Mouse (Mus musculus) liver, embryonic 15.5 days (tissue): ENCODE data around the gene A3galt2. TPM values are rescaled to one million over a fixed set of nuclear protein-coding genes. Genes with fewer than 3 reads are reported as not detected.

Source experiments
- ATAC-seq: fragments of 200-750 bp; cut with Nextera tagmentation; 2 replicates; pipeline ENCODE4 v1.8.0; 2017; ENCODE audit warnings: moderate number of reproducible peaks, mild to moderate bottlenecking, moderate library complexity; ENCODE audit not compliant: insufficient read depth
- H3K27ac ChIP-seq: fragments of 300-500 bp; sonication (generic); replicated peaks from 2 replicates; pipeline ENCODE4 v1.5.1; 2015; ENCODE audit warnings: mild to moderate bottlenecking, inconsistent platforms
- H3K27me3 ChIP-seq: fragments of 300-500 bp; sonication (generic); 2 replicates; pipeline ENCODE4 v1.6.1; 2015; ENCODE audit warnings: mild to moderate bottlenecking, inconsistent platforms
- H3K36me3 ChIP-seq: fragments of 300-500 bp; sonication (generic); replicated peaks from 2 replicates; pipeline ENCODE4 v1.6.1; 2015; ENCODE audit warnings: moderate library complexity, mild to moderate bottlenecking, inconsistent platforms
- H3K4me1 ChIP-seq: fragments of 300-500 bp; sonication (generic); replicated peaks from 2 replicates; pipeline ENCODE4 v1.6.1; 2015; ENCODE audit warnings: inconsistent platforms
- H3K4me2 ChIP-seq: fragments of 300-500 bp; sonication (generic); 2 replicates; pipeline ENCODE4 v1.6.1; 2015; ENCODE audit warnings: moderate library complexity, mild to moderate bottlenecking, inconsistent platforms
- H3K4me3 ChIP-seq: fragments of 300-500 bp; sonication (generic); replicated peaks from 2 replicates; pipeline ENCODE4 v1.5.1; 2015; ENCODE audit warnings: mild to moderate bottlenecking, inconsistent platforms
- H3K9ac ChIP-seq: fragments of 300-500 bp; sonication (generic); 2 replicates; pipeline ENCODE4 v1.6.1; 2015; ENCODE audit warnings: moderate library complexity, mild to moderate bottlenecking, inconsistent platforms
- H3K9me3 ChIP-seq: fragments of 300-500 bp; sonication (generic); replicated peaks from 2 replicates; pipeline ENCODE4 v1.6.1; 2016; ENCODE audit warnings: inconsistent platforms
- WGBS: fragments of 180-500 bp; shearing (Covaris S2); methylation state at CpG from one replicate; pipeline ENCODE4 v1.1.7; 2015; ENCODE audit warnings: mixed read lengths; ENCODE audit not compliant: insufficient replicate concordance; 5-methylcytosine and 5-hydroxymethylcytosine counted together
- polyA plus RNA-seq: library from polyadenylated mRNA; unstranded; fragments of >200 nt; fragmentation: Nextera tagmentation; extraction: Ambion mirVana; gene quantifications from 2 replicates; pipeline ENCODE4 v1.2.1, GENCODE M21; 2015

A3galt2 gene
- polyA plus RNA-seq, 1 experiment from 2014 or later: not detected

- Histone ChIP-seq H3K27me3 (no peaks in the 10 kb centered on the region), H3K27ac (no peak overlapping the region), H3K4me3 (no peak overlapping the region), H3K9ac (no peak overlapping the region), H3K36me3 (peaks cover 7% of the 10 kb centered on the region; the same call in 1 of the 2 replicates), H3K4me1 (peaks cover 46% of the 10 kb centered on the region), H3K4me2 (no peak overlapping the region), H3K9me3 (no peaks in the 10 kb centered on the region)
- ATAC-seq: no peak
- 76% methylated on average over 14 of the region's 14 CpGs for WGBS
Measured at GRCm38 (mm10) chr4:128737825-128738610, 17.1 kb upstream of the A3galt2 start.

GRCm38 (mm10) chr4:128740878-128741277 lies 14.3 kb upstream of the A3galt2 start:
- H3K4me3 ChIP-seq: no peak overlapping the region
- no peak overlapping the region for H3K27ac ChIP-seq
- peaks cover 19% of the 10 kb centered on the region for H3K4me1 ChIP-seq
- WGBS: 33% methylated on average over 1 of the region's 1 CpGs
- H3K4me2 ChIP-seq: no peak overlapping the region
- no peaks in the 10 kb centered on the region for H3K27me3 ChIP-seq
- ATAC-seq: no peak
- no peak overlapping the region for H3K9ac ChIP-seq
- H3K9me3 ChIP-seq: no peaks in the 10 kb centered on the region
- peaks cover 25% of the 10 kb centered on the region for H3K36me3 ChIP-seq

GRCm38 (mm10) chr4:128741906-128742305 lies 13.3 kb upstream of the A3galt2 start:
- Histone ChIP-seq H3K36me3 (peaks cover 33% of the 10 kb centered on the region), H3K4me2 (no peak overlapping the region)
- no peak for ATAC-seq

GRCm38 (mm10) chr4:128742379-128742970 lies 12.7 kb upstream of the A3galt2 start:
- no peak for ATAC-seq
- Histone ChIP-seq H3K4me1 (peaks cover 11% of the 10 kb centered on the region), H3K27ac (no peak overlapping the region), H3K36me3 (peaks cover 39% of the 10 kb centered on the region), H3K4me3 (no peak overlapping the region), H3K4me2 (no peak overlapping the region), H3K27me3 (no peaks in the 10 kb centered on the region), H3K9ac (no peak overlapping the region), H3K9me3 (no peaks in the 10 kb centered on the region)
- WGBS: 80% methylated on average over 10 of the region's 10 CpGs

More at GRCm38 (mm10) chr4:128741906-128742305, 13.3 kb upstream of the A3galt2 start:
- H3K4me1 ChIP-seq: peaks cover 16% of the 10 kb centered on the region
- no peaks in the 10 kb centered on the region for H3K27me3 ChIP-seq
- no peak overlapping the region for H3K4me3 ChIP-seq
- no peak overlapping the region for H3K9ac ChIP-seq
- no peak overlapping the region for H3K27ac ChIP-seq
- H3K9me3 ChIP-seq: no peaks in the 10 kb centered on the region
- 67% methylated on average over 5 of the region's 5 CpGs for WGBS

- H3K9ac ChIP-seq: no peak overlapping the region
- H3K4me3 ChIP-seq: no peak overlapping the region
- H3K9me3 ChIP-seq: no peaks in the 10 kb centered on the region
- 76% methylated on average over 12 of the region's 12 CpGs for WGBS
- ATAC-seq: no peak
- peaks cover 5% of the 10 kb centered on the region for H3K4me1 ChIP-seq
- H3K27me3 ChIP-seq: no peaks in the 10 kb centered on the region
- no peak overlapping the region for H3K4me2 ChIP-seq
- no peak overlapping the region for H3K27ac ChIP-seq
- H3K36me3 ChIP-seq: peaks cover 46% of the 10 kb centered on the region
Measured at GRCm38 (mm10) chr4:128743031-128743626, 12.0 kb upstream of the A3galt2 start.

- Histone ChIP-seq H3K27ac (no peak overlapping the region), H3K27me3 (no peaks in the 10 kb centered on the region), H3K4me3 (no peak overlapping the region), H3K36me3 (peaks cover 66% of the 10 kb centered on the region), H3K9ac (no peak overlapping the region), H3K9me3 (no peaks in the 10 kb centered on the region), H3K4me1 (peaks cover 3% of the 10 kb centered on the region), H3K4me2 (no peak overlapping the region)
- no peak for ATAC-seq
- WGBS: 85% methylated on average over 8 of the region's 8 CpGs
Measured at GRCm38 (mm10) chr4:128745160-128745559, 10.0 kb upstream of the A3galt2 start.

- no peaks in the 10 kb centered on the region for H3K9me3 ChIP-seq
- ATAC-seq: no peak
- H3K4me1 ChIP-seq: no peaks in the 10 kb centered on the region
- no peak overlapping the region for H3K9ac ChIP-seq
- no peaks in the 10 kb centered on the region for H3K27me3 ChIP-seq
- H3K4me2 ChIP-seq: no peak overlapping the region
- 79% methylated on average over 22 of the region's 22 CpGs for WGBS
- peaks cover 92% of the 10 kb centered on the region for H3K36me3 ChIP-seq
- no peak overlapping the region for H3K4me3 ChIP-seq
- H3K27ac ChIP-seq: no peak overlapping the region
Measured at GRCm38 (mm10) chr4:128747614-128748270, 7.4 kb upstream of the A3galt2 start.

- WGBS: 81% methylated on average over 7 of the region's 7 CpGs
- Histone ChIP-seq H3K36me3 (peaks cover 97% of the 10 kb centered on the region), H3K9ac (no peak overlapping the region)
Measured at GRCm38 (mm10) chr4:128748309-128748708, 6.9 kb upstream of the A3galt2 start.

GRCm38 (mm10) chr4:128751006-128751405 lies 4.2 kb upstream of the A3galt2 start:
- Histone ChIP-seq H3K4me1 (no peaks in the 10 kb centered on the region), H3K36me3 (peaks cover 78% of the 10 kb centered on the region), H3K4me2 (no peak overlapping the region), H3K9ac (no peak overlapping the region), H3K9me3 (no peaks in the 10 kb centered on the region), H3K27me3 (no peaks in the 10 kb centered on the region), H3K27ac (no peak overlapping the region), H3K4me3 (no peak overlapping the region)
- 66% methylated on average over 5 of the region's 5 CpGs for WGBS
- no peak for ATAC-seq

More at GRCm38 (mm10) chr4:128748309-128748708, 6.9 kb upstream of the A3galt2 start:
- no peaks in the 10 kb centered on the region for H3K9me3 ChIP-seq
- H3K4me2 ChIP-seq: no peak overlapping the region
- H3K4me1 ChIP-seq: no peaks in the 10 kb centered on the region
- H3K27me3 ChIP-seq: no peaks in the 10 kb centered on the region
- no peak overlapping the region for H3K27ac ChIP-seq
- no peak for ATAC-seq
- no peak overlapping the region for H3K4me3 ChIP-seq

GRCm38 (mm10) chr4:128752031-128752757 lies 3.0 kb upstream of the A3galt2 start:
- H3K36me3 ChIP-seq: peaks cover 67% of the 10 kb centered on the region
- ATAC-seq: no peak
- H3K27me3 ChIP-seq: no peaks in the 10 kb centered on the region; the same call in 1 of the 2 replicates
- no peaks in the 10 kb centered on the region for H3K9me3 ChIP-seq
- H3K4me3 ChIP-seq: no peak overlapping the region
- no peak overlapping the region for H3K27ac ChIP-seq
- no peak overlapping the region for H3K9ac ChIP-seq
- H3K4me1 ChIP-seq: no peaks in the 10 kb centered on the region
- 78% methylated on average over 13 of the region's 13 CpGs for WGBS
- H3K4me2 ChIP-seq: no peak overlapping the region
